Mouse (Mus musculus) neural tube, embryonic 13.5 days (tissue): Measurements from ENCODE around the gene Bpifb3. TPM values are rescaled to one million over a fixed set of nuclear protein-coding genes. Genes with fewer than 3 reads are reported as not detected.

ENCODE experiments used
- ATAC-seq: fragments of 200-750 bp; cut with Nextera tagmentation; 2 replicates; pipeline ENCODE4 v1.8.0; 2017; ENCODE audit warnings: low read depth, mild to moderate bottlenecking, moderate TSS enrichment, moderate library complexity
- H3K27ac ChIP-seq: fragments of 300-500 bp; sonication (generic); replicated peaks from 2 replicates; pipeline ENCODE4 v1.5.1; 2015; ENCODE audit warnings: moderate library complexity, mild to moderate bottlenecking, inconsistent platforms
- H3K27me3 ChIP-seq: fragments of 300-500 bp; sonication (generic); 2 replicates; pipeline ENCODE4 v1.6.1; 2015; ENCODE audit warnings: mild to moderate bottlenecking, inconsistent platforms
- H3K36me3 ChIP-seq: fragments of 300-500 bp; sonication (generic); 2 replicates; pipeline ENCODE4 v1.6.1; 2015; ENCODE audit warnings: mild to moderate bottlenecking, inconsistent platforms
- H3K4me1 ChIP-seq: fragments of 300-500 bp; sonication (generic); replicated peaks from 2 replicates; pipeline ENCODE4 v1.6.1; 2015; ENCODE audit warnings: inconsistent platforms
- H3K4me2 ChIP-seq: fragments of 300-500 bp; sonication (generic); 2 replicates; pipeline ENCODE4 v1.6.1; 2015; ENCODE audit warnings: inconsistent platforms, mild to moderate bottlenecking, moderate library complexity
- H3K4me3 ChIP-seq: fragments of 300-500 bp; sonication (generic); 2 replicates; pipeline ENCODE4 v1.5.1; 2015; ENCODE audit warnings: mild to moderate bottlenecking, inconsistent platforms
- H3K9ac ChIP-seq: fragments of 300-500 bp; sonication (generic); 2 replicates; pipeline ENCODE4 v1.6.1; 2015; ENCODE audit warnings: moderate library complexity, mild to moderate bottlenecking, inconsistent platforms
- H3K9me3 ChIP-seq: fragments of 300-500 bp; sonication (generic); 2 replicates; pipeline ENCODE4 v1.6.1; 2016; ENCODE audit warnings: inconsistent platforms
- WGBS: fragments of 180-500 bp; shearing (Covaris S2); methylation state at CpG from one replicate; pipeline ENCODE4 v1.1.7; 2015; 5-methylcytosine and 5-hydroxymethylcytosine counted together
- polyA plus RNA-seq: library from polyadenylated mRNA; unstranded; fragments of >200 nt; fragmentation: Nextera tagmentation; extraction: Ambion mirVana; gene quantifications from 2 replicates; pipeline ENCODE4 v1.2.1, GENCODE M21; 2015

Gene Bpifb3
- polyA plus RNA-seq = not detected in 2 replicates

DNA sequence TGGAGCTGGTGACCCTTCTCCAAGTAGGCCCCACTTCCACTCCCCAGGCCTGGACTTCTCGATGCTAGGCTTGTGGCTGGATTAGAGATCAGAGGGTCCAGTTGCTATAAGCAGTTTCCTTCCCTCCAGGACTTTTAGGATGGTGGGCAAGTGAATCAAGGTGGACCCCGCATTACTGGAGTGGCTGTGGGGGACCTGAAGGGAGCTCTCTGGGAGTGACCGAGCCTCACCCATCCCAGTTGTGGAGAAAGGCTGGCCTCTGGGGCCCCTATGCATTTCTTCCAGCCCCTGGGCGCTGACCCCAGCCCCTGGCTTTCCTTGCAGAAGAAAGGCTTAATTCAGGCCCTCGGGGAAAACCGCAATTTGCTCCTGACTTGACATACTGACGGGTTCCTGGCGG is at the start of gene Bpifb3:
Bpifb3 (plus strand) TSS at position 301 of the 400 bp plus-strand sequence.
- whole genome bisulfite sequencing = 64% methylated on average over 8 of the region's 8 CpGs
- Histone ChIP-seq H3K4me2 (no peak within 1 kb of the TSS), H3K9me3 (no peaks in the 10 kb centered on the region), H3K4me1 (no peaks in the 10 kb centered on the region), H3K27ac (no peak within 1 kb of the TSS), H3K9ac (no peak within 1 kb of the TSS), H3K4me3 (no peak within 1 kb of the TSS), H3K36me3 (no peaks in the 10 kb centered on the region), H3K27me3 (no peaks in the 10 kb centered on the region)
- ATAC-seq = no peak

- H3K4me3 ChIP-seq = no peak within 1 kb of the TSS
- 87% methylated on average over 4 of the region's 4 CpGs for WGBS
- no peak within 1 kb of the TSS for H3K4me2 ChIP-seq
- H3K9me3 ChIP-seq = no peaks in the 10 kb centered on the region
- no peaks in the 10 kb centered on the region for H3K4me1 ChIP-seq
- no peak for ATAC-seq
- no peaks in the 10 kb centered on the region for H3K27me3 ChIP-seq
- no peak within 1 kb of the TSS for H3K9ac ChIP-seq
- H3K36me3 ChIP-seq = no peaks in the 10 kb centered on the region
- no peak within 1 kb of the TSS for H3K27ac ChIP-seq
Measured at GRCm38 (mm10) chr2:153870984-153871383, 47.0 kb upstream of the Bpifb3 start, which contains the start of gene Sun5. TSS of gene Sun5 (minus strand) at chr2:153871084.

GRCm38 (mm10) chr2:153874745-153875144 is 43.3 kb upstream of the Bpifb3 start, which contains the start of gene Bpifb2:
TSS of gene Bpifb2 (plus strand) at chr2:153875045.
- Histone ChIP-seq H3K4me3 (no peak within 1 kb of the TSS), H3K9ac (no peak within 1 kb of the TSS), H3K9me3 (no peaks in the 10 kb centered on the region), H3K27me3 (no peaks in the 10 kb centered on the region), H3K4me2 (no peak within 1 kb of the TSS), H3K4me1 (no peaks in the 10 kb centered on the region), H3K36me3 (no peaks in the 10 kb centered on the region), H3K27ac (no peak within 1 kb of the TSS)
- ATAC-seq = no peak
- 78% methylated on average over 9 of the region's 9 CpGs for WGBS

GRCm38 (mm10) chr2:153899111-153899510 is 18.9 kb upstream of the Bpifb3 start:
- Histone ChIP-seq H3K27ac (no peak overlapping the region), H3K4me1 (no peaks in the 10 kb centered on the region), H3K4me3 (no peak overlapping the region), H3K9ac (no peak overlapping the region), H3K9me3 (no peaks in the 10 kb centered on the region), H3K4me2 (no peak overlapping the region), H3K27me3 (no peaks in the 10 kb centered on the region), H3K36me3 (no peaks in the 10 kb centered on the region)
- 82% methylated on average over 5 of the region's 5 CpGs for WGBS
- no peak for ATAC-seq

- H3K36me3 ChIP-seq = no peaks in the 10 kb centered on the region
- H3K9ac ChIP-seq = no peak within 1 kb of the TSS
- WGBS = 72% methylated on average over 4 of the region's 4 CpGs
- H3K4me3 ChIP-seq = no peak within 1 kb of the TSS
- H3K27me3 ChIP-seq = no peaks in the 10 kb centered on the region
- no peak for ATAC-seq
- H3K9me3 ChIP-seq = no peaks in the 10 kb centered on the region
- no peak within 1 kb of the TSS for H3K27ac ChIP-seq
- H3K4me1 ChIP-seq = no peaks in the 10 kb centered on the region
- H3K4me2 ChIP-seq = no peak within 1 kb of the TSS
Measured at GRCm38 (mm10) chr2:153900088-153900487, 17.9 kb upstream of the Bpifb3 start, which contains the start of gene Bpifb6. TSS of gene Bpifb6 (plus strand) at chr2:153900388.

DNA sequence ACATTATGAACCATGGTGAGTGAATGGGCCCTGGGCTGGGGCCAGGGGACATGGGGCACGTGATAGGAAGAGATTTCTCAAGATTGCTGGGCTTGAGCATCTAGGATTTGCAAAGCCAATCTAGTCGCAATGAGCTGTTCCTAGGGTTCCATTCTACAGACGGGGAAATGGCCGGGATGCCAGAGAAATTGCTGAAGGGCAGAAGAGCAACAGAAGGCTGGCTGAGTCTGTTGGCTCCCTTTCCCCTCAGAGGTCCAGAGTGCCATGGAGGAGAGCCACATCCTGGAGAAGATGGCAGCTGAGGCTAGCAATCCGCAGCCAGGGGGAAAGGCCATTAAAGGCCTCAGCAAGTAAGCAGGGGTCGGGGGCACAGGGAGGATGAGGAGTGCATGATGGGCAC is 15.3 kb upstream of the Bpifb3 start:
- H3K4me1 ChIP-seq = no peaks in the 10 kb centered on the region
- no peaks in the 10 kb centered on the region for H3K9me3 ChIP-seq
- WGBS = 77% methylated on average over 6 of the region's 6 CpGs
- no peak overlapping the region for H3K4me2 ChIP-seq
- no peaks in the 10 kb centered on the region for H3K27me3 ChIP-seq
- H3K36me3 ChIP-seq = no peaks in the 10 kb centered on the region
- ATAC-seq = no peak
- no peak overlapping the region for H3K4me3 ChIP-seq
- H3K27ac ChIP-seq = no peak overlapping the region
- no peak overlapping the region for H3K9ac ChIP-seq

DNA sequence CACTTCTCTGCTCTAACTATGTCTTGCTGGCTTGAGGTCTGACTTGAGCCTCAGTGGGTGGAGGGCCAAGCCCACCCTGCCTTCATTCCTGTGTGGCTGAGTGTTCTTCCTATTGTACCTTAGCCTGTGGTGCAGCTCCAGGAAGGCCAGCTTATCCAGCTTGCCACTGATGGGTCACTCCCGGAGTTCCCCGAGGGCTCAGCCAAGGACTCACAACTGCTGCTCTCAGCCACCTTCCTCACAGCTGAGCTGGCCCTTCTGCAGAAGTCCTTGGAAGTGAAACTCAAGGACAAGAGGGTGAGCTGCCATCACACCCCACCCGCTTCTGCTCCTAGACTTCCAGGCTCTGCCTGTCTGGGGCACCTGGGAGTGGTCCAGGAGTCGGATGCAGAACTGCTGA is 11.4 kb upstream of the Bpifb3 start:
- H3K4me3 ChIP-seq = no peak overlapping the region
- no peaks in the 10 kb centered on the region for H3K4me1 ChIP-seq
- H3K36me3 ChIP-seq = no peaks in the 10 kb centered on the region
- no peaks in the 10 kb centered on the region for H3K9me3 ChIP-seq
- no peak overlapping the region for H3K9ac ChIP-seq
- no peak for ATAC-seq
- no peaks in the 10 kb centered on the region for H3K27me3 ChIP-seq
- H3K4me2 ChIP-seq = no peak overlapping the region
- WGBS = 92% methylated on average over 4 of the region's 4 CpGs
- no peak overlapping the region for H3K27ac ChIP-seq

DNA sequence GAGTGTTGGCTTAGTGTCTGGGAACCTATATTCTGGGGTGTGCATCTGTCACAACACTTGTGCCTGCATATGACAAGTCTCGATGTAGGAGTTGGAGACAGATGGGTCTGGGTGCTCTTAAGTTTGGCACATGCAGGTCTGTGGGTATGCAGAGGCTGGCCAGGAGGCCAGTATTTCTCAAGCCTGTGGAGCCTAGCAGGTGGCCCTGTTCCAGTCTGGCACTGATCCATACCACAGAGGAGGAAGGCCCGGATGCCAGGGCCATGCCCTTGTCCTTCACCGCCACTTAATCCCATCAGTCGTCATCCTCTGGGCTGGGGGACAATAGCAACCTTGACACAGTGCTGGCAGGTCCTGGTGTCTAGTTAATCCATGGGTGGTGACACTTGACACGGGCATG is 3.9 kb upstream of the Bpifb3 start:
- Histone ChIP-seq H3K27ac (no peak overlapping the region), H3K9me3 (no peaks in the 10 kb centered on the region), H3K9ac (no peak overlapping the region), H3K4me3 (no peak overlapping the region), H3K36me3 (no peaks in the 10 kb centered on the region), H3K27me3 (no peaks in the 10 kb centered on the region), H3K4me2 (no peak overlapping the region), H3K4me1 (no peaks in the 10 kb centered on the region)
- ATAC-seq = no peak
- 81% methylated on average over 5 of the region's 5 CpGs for whole genome bisulfite sequencing

DNA sequence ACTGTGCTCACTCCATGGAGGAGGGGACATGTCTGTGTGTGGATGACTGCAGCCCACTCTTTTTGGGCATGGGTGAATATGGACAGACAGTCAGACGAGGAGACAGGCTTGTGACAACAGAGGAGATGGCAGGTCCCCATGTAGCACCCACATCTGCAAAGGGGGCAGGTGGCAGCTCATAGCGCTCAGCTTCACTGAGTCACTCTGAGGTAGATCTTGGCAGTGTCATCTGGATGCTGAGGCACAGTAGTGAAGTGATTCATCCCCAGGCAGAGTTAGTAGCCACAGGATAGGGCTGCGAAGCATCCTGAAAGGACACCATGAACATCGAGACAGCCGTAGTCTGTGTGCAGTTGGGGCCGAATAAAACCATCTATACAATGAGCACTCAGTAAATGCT is 3.2 kb downstream of the Bpifb3 start:
- Histone ChIP-seq H3K9ac (no peak overlapping the region), H3K4me1 (no peaks in the 10 kb centered on the region), H3K27ac (no peak overlapping the region), H3K4me2 (no peak overlapping the region), H3K27me3 (no peaks in the 10 kb centered on the region), H3K9me3 (no peaks in the 10 kb centered on the region), H3K36me3 (no peaks in the 10 kb centered on the region), H3K4me3 (no peak overlapping the region)
- no peak for ATAC-seq
- WGBS = 87% methylated on average over 6 of the region's 6 CpGs

GRCm38 (mm10) chr2:153929871-153930413 is 11.9 kb downstream of the Bpifb3 start:
- Histone ChIP-seq H3K4me3 (no peak overlapping the region), H3K27ac (no peak overlapping the region), H3K27me3 (no peaks in the 10 kb centered on the region), H3K9ac (no peak overlapping the region), H3K4me2 (no peak overlapping the region), H3K4me1 (peaks cover 7% of the 10 kb centered on the region; the same call in 1 of the 2 replicates), H3K9me3 (no peaks in the 10 kb centered on the region), H3K36me3 (no peaks in the 10 kb centered on the region)
- ATAC-seq = 0 out of 2 replicates have a peak, but pooled peaks have one; percentile 32
- WGBS = 42% methylated on average over 3 of the region's 3 CpGs

DNA sequence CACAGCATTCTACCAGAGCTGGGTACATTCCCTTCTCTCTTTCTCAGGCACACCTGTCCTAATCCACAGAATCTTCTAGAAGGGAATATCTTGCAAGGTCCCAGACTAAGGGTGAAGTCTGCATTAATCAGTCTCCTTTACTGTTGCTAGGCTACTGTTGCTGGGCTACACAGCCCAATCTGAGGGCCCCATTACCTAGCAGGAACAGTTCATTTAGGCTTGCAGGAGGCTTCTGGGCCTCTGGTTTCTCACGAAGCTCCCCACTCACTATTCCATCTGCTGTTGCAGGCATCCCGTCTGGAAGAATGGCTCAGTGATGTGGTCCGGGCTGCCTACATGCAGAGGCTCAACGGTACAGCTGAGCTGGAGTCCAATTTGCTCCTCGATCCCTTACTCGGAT is 13.1 kb downstream of the Bpifb3 start:
- Histone ChIP-seq H3K27ac (no peak overlapping the region), H3K4me3 (no peak overlapping the region), H3K4me2 (no peak overlapping the region), H3K36me3 (no peaks in the 10 kb centered on the region), H3K4me1 (peaks cover 7% of the 10 kb centered on the region; the same call in 1 of the 2 replicates), H3K27me3 (no peaks in the 10 kb centered on the region), H3K9me3 (no peaks in the 10 kb centered on the region), H3K9ac (no peak overlapping the region)
- WGBS = 65% methylated on average over 6 of the region's 6 CpGs
- no peak for ATAC-seq

- no peak overlapping the region for H3K4me3 ChIP-seq
- no peak for ATAC-seq
- 64% methylated on average over 6 of the region's 6 CpGs for WGBS
- H3K9me3 ChIP-seq = no peaks in the 10 kb centered on the region
- no peaks in the 10 kb centered on the region; the same call in 1 of the 2 replicates for H3K27me3 ChIP-seq
- H3K4me1 ChIP-seq = peaks cover 7% of the 10 kb centered on the region; the same call in 1 of the 2 replicates
- H3K27ac ChIP-seq = no peak overlapping the region
- H3K4me2 ChIP-seq = no peak overlapping the region
- H3K9ac ChIP-seq = no peak overlapping the region
- no peaks in the 10 kb centered on the region for H3K36me3 ChIP-seq
Measured at GRCm38 (mm10) chr2:153933311-153933710, 15.3 kb downstream of the Bpifb3 start.

- peaks cover 7% of the 10 kb centered on the region; the same call in 1 of the 2 replicates for H3K4me1 ChIP-seq
- ATAC-seq = no peak
- H3K4me2 ChIP-seq = no peak overlapping the region
- 91% methylated on average over 6 of the region's 6 CpGs for WGBS
- no peaks in the 10 kb centered on the region; the same call in 1 of the 2 replicates for H3K27me3 ChIP-seq
- no peak overlapping the region for H3K9ac ChIP-seq
- H3K9me3 ChIP-seq = no peaks in the 10 kb centered on the region
- no peak overlapping the region for H3K27ac ChIP-seq
- H3K4me3 ChIP-seq = no peak overlapping the region
- H3K36me3 ChIP-seq = no peaks in the 10 kb centered on the region
Measured at GRCm38 (mm10) chr2:153935348-153935747, 17.3 kb downstream of the Bpifb3 start.
